Mouse (Mus musculus) spleen, postnatal 36 days (tissue): ENCODE data around the gene Krtap28-13.

ENCODE experiments used
- DNase-seq, 2 experiments: peaks; one replicate each; pipeline ENCODE4 v3.0.0; 2022; ENCODE audit warnings: low spot score in 2 of 2, mixed read lengths in 1 of 2

Gene Krtap28-13

DNA sequence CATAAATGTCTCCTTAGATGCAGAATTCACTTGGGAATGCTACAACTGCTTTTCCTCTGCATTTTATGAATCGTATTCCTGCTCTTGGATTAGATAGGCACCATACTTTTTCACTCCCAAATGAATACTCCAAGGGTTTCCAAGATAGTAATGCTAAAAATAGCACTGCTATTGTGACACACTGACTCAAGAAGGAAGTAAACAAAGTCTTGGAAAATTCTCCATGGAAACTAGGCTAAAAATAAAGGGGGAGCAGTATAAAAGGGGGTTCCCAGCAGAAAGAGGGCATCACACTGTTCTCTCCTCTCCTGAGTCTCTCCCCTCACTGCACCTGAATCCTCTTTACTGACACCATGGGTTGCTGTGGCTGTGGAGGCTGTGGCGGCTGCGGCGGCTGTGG lies at the start of gene Krtap28-13:
Gene Krtap28-13, plus strand, starts transcription at position 288 of the 400 bp plus-strand sequence.
- DNase-seq, result no peak

DNA sequence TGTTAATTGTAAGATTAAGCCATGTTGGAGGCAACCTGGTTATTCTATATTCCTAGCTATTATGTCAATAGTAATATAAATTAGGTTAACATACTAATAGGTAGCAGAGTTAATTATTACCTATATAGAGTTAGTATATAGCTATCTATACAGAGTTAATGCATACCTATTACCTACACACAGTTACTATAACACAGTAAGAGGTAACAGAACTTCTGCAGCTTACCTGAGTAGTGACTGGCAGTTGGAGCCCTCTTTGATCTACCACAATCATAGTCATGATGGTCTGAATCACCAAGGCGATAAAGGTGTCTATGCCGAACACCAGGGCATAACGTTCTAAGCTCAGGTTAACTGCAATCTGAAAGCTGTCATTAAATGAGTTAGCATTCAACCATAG lies 46.3 kb upstream of the Krtap28-13 start:
- no peak for DNase-seq

DNA sequence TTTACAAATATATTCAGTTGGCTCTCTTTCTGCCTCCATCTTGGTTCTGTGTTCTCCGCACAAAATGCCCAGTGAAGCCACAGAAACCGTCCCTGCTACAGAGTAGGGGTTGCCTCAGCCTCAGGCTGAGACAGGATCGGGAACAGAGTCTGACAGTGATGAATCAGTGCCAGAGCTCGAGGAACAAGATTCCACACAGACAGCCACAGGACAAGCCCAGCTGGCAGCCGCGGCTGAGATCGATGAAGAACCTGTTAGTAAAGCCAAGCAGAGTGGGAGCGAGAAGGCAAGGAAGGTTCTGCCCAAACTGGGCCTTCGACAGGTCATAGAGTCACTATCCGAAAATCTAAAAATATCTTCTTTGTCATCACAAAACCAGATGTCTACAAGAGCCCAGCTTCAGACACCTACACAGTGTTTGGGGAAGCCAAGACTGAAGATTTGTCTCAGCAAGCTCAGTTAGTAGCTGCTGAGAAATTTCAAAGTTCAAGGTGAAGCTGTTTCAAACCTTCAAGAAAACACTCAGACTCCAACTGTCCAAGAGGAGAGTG lies 45.3 kb upstream of the Krtap28-13 start:
- no peak for DNase-seq

DNA sequence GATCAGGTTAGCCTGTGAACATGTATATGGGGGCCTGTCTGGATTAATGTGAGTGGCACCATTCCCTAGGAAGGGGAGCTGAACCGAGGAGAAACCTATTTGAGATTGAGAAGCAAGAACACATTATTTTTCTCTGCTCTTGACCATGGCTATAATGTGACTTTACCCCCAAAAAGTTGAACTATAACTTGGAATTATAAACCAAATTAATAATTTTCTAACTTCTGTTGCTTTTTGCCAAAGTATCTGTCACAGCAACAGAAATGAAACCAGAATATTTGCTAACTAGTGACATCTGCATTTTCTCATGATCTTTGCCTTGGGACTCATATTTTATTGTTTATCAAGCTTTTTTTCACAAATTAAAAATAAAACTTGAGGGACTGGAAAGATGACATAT lies 44.2 kb upstream of the Krtap28-13 start:
- no peak for DNase-seq

DNA sequence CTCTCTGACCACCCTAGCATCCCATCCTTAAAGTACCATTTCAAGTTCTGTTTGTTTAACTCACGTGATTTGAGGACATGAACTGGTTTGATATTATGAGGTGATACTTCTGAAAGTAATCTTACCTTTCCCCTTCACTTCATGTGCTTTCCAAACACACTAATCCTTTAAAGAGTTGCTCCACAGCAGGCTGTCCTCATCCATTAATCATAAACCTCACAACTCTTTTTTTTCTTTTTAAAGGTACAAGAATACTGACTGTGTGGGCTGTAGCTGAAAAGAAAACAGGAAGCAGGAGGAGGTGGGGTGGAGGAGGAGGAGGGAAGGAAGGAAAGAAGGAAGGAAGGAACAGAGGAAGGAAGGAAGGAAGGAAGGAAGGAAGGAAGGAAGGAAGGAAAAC lies 28.8 kb upstream of the Krtap28-13 start:
- DNase-seq, result no peak

DNA sequence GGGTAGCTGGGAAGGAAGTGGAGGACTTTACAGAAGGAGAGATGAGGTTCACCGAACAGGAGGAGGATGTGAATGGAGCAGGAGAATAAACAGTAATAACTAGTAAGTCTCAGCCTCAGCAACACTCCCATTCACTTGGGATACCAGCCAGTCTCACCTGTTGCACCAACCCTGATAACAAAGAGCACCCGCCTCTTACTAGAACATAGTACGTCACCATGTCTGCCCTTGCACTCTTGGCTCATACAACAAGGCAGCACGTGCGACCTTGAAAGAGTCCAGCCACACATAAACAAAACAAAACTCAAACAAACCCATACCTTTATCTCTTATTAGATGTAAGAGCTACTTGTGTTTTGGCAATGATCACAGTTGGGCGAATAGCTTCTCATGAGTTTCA lies 28.2 kb upstream of the Krtap28-13 start:
- no peak for DNase-seq

DNA sequence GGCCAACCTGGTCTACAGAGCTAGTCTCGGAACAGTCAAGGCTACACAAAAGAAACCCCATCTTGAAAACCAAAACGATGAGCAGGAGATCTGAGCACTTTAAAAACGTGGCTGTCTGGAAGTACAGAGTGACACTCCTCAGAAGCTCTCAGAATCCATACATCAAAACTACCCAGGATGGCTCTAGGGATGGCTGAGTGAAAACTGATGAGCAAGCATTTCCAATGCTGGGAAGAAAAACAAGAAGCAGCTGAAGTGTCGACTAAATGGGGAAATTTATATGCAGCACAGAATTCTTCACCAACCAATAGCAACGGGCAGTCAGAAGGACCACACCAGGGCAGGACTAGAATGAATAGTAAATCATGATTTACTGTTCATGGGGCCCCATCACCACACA lies 26.2 kb upstream of the Krtap28-13 start:
- DNase-seq, result no peak

DNA sequence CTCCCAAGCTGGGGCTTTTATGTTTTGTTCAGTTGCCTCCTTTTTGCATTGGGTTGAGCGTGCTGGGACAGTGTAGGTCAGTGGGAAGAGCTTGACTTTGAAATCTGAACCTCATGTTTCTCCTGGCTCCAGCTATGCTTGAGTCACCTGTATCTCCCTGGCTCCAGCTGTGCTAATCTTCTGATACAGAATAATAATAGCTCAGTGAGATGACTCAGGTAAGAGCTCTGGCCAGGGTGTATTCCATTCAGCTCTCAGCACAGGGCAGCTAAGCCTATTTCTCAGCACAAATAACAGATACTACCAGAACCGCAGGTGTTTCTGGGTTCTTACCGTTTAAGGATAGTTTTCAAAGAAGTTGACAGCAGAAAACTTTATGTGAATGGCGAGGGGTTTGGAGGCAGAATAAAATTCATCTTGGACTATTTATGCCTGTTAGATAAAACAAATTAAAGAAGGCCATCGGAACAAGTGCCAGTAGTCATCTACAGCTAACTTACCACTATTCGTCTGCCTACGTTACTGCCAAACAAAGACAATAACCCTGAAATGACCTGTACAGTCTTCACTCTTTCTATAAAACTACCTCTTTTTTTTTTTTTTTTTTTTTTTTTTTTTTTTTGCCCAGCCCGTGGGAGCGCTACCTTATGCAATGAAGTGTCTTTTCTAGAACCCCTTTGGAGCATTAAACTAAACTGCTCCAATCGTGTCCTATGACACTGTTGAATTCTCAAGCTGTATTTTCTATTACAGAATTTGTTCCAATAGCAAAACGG lies 23.6 kb upstream of the Krtap28-13 start:
- DNase-seq, result no peak

DNA sequence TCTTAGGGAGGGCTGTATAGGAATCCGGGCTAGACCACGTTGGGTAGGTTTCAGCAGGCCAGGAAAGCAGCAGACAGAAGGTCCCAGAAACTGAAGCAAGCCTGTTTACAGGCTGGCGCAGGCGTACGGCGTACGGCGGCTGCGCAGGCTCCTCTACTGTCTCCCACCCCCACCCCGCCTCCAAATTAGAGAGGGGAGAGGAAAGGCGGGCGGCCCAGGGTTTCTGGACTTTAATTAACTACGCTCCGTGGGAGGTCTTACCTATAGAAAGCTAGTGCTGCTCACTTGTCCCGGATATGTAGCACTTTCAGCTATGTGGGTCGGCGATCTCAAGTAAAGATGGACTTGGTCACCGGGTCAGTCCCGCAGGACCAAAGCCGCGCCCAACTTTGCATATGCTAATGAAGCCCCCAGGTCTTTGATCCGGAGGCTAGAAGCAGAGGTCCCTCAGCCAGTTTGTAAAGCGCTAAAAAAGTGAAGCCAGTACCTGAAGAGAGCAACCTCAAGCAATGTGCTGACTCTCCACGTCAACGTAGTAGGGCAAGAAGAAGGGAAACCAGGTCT lies 22.5 kb upstream of the Krtap28-13 start, which contains the start of gene Slc19a3:
Gene Slc19a3, minus strand, starts transcription at position 340 of the 564 bp plus-strand sequence.
- no peak for DNase-seq

DNA sequence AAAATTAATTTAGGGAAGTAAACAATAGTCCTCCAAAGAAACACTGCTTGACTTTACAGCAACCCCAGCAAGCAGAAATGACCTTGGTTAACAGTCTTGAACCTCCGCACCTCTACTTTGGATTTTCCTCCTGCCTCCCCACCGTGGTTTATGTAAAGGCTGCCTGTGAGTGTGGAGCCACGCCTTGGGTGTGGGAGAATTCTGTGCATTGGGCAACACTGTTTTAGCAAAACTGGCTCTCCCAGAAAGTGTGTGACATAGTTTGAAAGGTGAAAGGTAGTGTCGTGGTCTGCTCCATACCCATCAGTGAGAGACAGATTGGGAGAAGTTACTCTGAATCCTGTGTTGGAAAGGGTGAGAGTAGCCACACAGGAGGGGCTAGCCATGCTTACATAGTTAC lies 21.6 kb upstream of the Krtap28-13 start:
- DNase-seq, result no peak

DNA sequence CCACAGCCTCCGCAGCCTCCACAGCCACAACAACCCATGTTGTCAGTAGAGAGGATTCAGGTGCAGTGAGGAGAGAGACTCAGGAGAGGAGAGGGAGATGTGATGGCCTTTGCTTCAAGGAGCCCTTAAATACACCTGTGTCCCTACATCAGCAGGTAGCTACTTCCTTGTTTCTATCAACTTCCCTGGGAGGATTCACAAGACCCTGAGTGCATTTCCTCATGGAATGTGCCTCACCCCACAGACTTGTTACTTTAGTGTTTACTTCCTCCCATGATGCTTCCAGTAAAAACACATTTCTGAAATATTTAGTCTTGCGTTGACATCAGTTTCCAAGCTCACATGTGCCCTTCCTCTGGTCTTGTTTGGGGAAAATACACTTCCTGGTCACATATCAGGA lies 18.4 kb upstream of the Krtap28-13 start, which contains the start of gene Krtap28-10:
Gene Krtap28-10, minus strand, starts transcription at position 101 of the 400 bp plus-strand sequence.
- DNase-seq, result no peak

DNA sequence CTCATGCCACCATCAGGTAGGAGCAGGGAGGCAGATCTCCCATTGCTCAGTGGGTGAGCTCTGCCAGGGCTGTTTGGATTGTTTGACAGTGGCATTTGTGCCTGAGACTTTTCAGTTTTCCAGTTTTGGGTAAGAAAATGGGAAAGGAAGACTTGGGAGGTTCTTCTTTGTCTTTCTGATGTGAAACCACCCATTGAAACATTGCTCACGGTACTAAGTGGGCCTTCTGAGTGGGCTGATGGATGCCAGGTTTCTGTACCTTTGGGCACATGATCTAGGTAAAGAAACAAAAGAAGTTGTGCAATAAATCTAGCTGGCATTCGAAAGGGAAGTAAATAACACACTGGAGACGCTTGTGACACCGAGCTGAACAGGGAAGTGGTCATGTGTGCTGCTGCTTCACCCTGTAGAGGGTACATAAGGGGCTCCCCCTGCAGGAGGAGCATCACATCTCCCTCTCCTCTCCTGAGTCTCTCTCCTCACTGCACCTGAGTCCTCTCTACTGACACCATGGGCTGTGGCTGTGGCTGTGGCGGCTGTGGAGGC lies 15.8 kb upstream of the Krtap28-13 start, which contains the start of gene Gm47969:
Gene Gm47969, plus strand, starts transcription at position 51 of the 546 bp plus-strand sequence.
- no peak for DNase-seq

DNA sequence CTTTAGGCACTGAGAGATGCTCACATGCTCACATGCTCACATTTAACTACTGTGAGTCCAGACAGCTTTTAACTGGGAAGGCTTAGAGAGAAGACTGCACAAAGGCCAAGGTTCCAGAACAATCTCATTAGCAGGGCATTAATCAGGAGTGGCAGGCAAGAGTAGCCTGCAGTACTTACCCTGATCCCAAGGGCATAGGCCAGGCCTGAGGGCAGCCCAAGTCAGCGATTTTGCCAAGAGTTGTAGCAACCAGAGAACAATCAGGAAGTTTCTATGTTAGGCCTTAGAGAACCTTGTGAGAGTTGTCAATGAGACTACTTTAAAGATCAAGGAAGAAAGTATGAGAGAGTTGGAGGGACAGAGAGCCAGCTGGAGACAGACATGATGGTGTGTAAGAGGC lies 2.2 kb upstream of the Krtap28-13 start:
- DNase-seq, result no peak

DNA sequence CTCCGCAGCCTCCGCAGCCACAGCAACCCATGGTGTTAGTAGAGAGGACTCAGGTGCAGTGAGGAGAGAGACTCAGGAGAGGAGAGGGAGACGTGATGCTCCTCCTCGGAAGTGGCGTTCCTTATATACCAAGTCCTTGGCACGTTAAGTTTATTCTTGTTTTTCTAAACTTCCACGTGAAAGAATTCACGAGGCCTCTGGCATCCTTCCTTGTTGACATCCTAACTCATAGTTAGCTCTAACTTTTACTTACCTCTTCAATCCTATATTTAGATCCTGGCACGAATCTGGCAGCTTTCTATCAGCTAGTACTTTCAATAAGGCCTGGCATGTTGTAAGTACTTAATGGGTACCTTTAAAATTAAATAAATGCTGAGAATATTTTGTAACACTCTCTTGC lies 1.5 kb upstream of the Krtap28-13 start, which contains the start of gene A030005K14Rik:
Gene A030005K14Rik, minus strand, starts transcription at position 101 of the 400 bp plus-strand sequence.
- DNase-seq, result no peak

DNA sequence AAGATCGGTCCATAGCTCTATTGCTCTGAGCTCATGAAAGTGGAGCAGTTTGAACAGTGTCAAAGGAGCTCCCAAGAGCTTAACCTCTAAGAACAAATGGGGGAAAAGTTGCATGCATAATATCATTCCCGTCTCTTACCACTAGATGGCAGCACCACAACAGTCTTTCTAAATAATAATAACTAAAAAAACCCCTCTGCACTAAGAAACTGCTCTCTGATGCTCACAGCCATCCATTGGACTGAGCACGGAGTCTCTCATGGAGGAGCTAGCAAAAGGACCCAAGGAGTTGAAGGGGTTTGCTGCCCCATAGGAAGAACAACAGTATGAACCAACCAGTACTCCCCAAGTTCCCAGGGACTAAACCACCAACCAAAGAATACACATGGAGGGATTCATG lies 4.1 kb downstream of the Krtap28-13 start:
- DNase-seq, result no peak

DNA sequence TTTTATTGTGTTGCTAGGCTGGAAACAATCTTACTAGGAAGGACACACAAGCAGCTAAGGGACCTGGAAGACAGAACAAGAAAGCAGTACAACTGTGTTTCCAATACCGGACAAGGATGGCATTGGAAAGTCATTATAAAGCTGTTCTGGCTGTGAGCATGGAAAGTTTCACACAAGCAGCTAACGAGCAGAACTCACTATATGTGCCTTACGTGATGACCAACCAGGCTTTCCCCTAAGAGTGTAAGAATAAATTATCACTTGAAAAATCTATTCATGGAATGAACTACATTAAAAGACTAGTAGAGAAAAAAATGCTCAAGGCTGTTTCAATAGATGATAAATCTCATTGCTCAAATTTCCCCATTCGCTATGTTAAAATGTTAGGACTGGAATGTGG lies 5.8 kb downstream of the Krtap28-13 start:
- no peak for DNase-seq

DNA sequence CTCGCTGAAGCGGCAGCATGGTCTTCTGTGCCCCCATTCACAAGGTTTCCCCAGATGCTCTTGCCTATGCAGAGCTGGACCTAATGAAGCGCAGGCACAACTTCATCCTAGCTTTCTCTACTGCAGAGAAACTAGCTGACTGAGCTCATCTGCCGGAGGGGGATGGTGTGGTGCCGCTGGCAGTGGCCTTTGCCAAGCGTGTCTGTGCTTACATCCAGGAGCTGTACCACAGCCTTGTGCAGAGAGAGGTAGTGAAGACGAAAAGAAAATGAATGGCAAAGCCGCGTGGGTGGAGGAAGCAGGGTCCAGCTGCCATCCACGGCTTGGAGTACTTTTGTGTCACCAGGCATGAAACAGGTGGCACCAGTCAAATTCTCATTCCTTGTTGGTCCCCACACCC lies 6.5 kb downstream of the Krtap28-13 start:
- DNase-seq, result no peak

DNA sequence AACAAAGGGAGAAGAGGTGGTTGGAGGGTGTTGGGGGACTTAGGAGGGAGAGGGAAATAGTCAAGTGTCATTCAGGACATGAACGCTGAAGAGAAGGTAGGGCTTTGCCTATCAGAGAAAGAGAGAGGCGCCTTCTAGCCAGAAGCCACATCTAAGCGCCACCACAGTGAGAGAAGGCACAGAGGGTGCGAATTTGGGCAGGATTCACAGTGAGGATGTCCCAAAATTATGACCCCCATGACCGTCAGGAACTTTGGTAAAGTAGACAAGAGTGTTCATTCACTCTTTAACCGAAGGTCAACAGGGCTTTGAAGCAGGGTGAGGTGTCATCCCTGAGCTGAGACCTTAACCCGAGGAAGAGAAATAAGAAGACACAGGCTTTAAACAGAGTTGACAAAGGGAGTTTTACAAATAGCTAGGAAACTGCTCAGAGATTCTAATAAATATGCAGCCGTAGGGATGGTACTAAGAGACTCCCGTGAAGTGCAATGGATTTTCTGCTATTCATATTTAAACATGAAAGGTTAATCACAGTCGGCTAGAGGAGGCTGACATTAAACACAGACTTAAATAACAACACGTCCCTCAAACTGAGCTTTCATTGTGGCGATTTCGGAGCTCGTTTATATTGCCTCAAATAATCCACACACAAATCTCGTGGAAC lies 14.9 kb downstream of the Krtap28-13 start:
- DNase-seq, result no peak

DNA sequence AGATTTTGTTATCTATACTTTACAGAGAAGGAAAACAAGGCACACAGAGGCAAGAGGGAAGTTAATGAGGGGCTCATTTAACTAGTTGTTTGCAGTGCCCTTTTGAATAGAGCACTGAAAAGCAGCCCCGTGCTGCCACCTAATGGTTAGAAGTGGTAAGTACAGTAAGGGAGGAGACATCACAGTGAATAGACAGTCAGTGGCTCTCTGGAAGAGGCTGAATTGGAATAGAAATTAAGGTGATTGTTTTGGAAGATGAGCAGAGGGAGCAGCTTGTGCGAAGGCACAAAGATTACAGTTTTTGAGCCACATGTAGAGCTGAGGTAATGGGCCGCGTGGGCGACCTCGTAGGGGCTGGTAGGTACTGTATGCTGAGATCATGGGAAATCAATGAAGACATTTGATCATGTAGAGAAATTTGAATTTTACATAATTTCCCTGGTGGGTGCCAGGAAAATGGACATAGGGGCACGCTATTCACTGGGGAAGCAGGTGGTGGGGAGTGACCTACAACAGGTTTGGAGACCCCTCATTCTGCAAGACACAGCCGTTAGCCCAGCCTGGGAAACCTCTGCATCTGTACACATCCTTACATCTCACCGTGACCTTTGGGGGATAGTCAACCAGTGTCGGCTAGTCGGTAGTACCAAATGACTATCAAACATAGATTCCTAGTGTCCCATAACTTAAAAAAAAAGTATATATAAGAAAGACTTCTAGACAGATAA lies 15.6 kb downstream of the Krtap28-13 start:
- no peak for DNase-seq

DNA sequence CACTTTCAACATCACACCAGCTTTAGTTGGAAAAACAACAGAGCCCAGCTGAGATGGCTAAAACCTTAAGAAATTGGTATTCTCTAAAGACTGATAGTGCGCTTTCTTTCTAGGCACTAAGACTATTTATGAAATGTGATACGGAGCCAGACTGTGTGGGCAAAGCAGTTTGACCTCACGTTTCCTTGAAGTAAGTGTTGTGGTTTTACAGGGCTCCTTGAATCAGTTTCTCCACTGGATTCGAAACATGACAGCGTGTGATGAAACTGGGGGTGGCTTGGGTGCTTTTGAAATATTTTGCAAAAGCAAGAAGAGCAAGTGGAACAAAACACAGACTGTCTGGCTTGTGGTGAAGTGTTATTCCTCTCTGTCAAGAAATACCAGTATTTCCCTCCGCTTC lies 16.3 kb downstream of the Krtap28-13 start:
- no peak for DNase-seq

DNA sequence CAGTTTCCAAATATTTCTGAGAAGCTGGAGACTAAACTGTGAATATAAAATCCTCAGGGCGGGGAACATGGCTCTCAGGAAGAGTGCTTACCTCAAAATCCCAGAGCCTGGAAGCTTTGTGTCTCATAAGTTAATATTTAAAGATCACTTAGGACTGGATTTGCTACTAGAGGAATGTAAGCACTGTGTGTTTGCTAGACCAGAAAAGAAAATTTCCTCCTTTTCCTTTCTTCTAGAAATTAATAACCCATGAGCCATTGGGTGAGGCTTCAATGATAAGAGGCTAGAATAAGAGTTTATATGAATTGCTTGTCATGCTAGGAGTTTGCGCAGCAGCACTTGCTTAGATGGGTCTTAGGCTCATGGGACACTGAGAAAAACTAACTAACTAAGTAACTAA lies 24.1 kb downstream of the Krtap28-13 start:
- DNase-seq, result no peak
